Mouse (Mus musculus): ENCODE measurements around the gene Itsn2. TPM values are rescaled to one million over a fixed set of nuclear protein-coding genes. Genes with fewer than 3 reads are reported as not detected.

The Itsn2 gene
- polyA plus RNA-seq, 1 experiment from 2014 or later, result 41.5 TPM

DNA sequence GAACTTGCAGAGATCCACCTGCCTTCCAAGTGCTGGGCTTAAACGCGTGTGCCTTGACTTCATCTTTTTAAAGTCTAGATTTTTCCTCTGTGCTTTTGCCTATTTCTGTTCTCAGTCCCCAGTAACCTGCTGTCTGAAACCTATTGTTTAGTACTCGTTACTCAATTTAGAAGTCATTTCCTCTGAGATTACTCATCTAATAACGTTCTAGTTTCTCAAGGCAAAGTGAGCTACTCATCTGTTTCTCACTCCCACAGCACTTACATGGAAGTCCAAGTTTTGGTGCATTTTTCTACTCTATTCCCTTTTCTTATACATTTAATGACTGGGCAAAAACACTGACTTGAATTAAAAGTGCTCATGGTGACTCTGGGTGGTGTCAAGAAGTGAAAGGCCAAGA is 7.3 kb downstream of the Itsn2 start:
- H3K4me2 ChIP-seq (replicated peaks), result no peak overlapping the region
- H3K9ac ChIP-seq, result no peak overlapping the region
- no peaks in the 10 kb centered on the region for H3K27me3 ChIP-seq
- H3K4me3 ChIP-seq (replicated peaks), result no peak overlapping the region
- no peaks in the 10 kb centered on the region for H3K36me3 ChIP-seq
- WGBS, result 61% methylated on average over 4 of the region's 4 CpGs
- H3K27ac ChIP-seq (replicated peaks), result no peak overlapping the region
- no peaks in the 10 kb centered on the region for H3K9me3 ChIP-seq (replicated peaks)
- ATAC-seq (ENCODE audit: insufficient number of reproducible peaks, low FRiP score, low TSS enrichment, low read depth), result no peak
- H3K4me1 ChIP-seq, result no peaks in the 10 kb centered on the region

GRCm38 (mm10) chr12:4606625-4607024 is 14.2 kb downstream of the Itsn2 start:
- no peak for ATAC-seq (ENCODE audit: insufficient number of reproducible peaks, low FRiP score, low TSS enrichment, low read depth)

GRCm38 (mm10) chr12:4614722-4615121 is 22.3 kb downstream of the Itsn2 start:
- ATAC-seq (ENCODE audit: insufficient number of reproducible peaks, low FRiP score, low TSS enrichment, low read depth), result no peak
- WGBS, result 64% methylated on average over 2 of the region's 2 CpGs
- Histone ChIP-seq H3K4me1 (no peaks in the 10 kb centered on the region), H3K4me3 (replicated peaks) (no peak overlapping the region), H3K36me3 (no peaks in the 10 kb centered on the region), H3K27me3 (no peaks in the 10 kb centered on the region), H3K27ac (replicated peaks) (no peak overlapping the region), H3K9ac (no peak overlapping the region), H3K4me2 (replicated peaks) (no peak overlapping the region), H3K9me3 (replicated peaks) (no peaks in the 10 kb centered on the region)

More at GRCm38 (mm10) chr12:4606625-4607024, 14.2 kb downstream of the Itsn2 start:
- Histone ChIP-seq H3K27ac (replicated peaks) (no peak overlapping the region), H3K27me3 (no peaks in the 10 kb centered on the region), H3K9me3 (replicated peaks) (no peaks in the 10 kb centered on the region), H3K4me3 (replicated peaks) (no peak overlapping the region), H3K4me1 (no peaks in the 10 kb centered on the region), H3K9ac (no peak overlapping the region), H3K36me3 (no peaks in the 10 kb centered on the region), H3K4me2 (replicated peaks) (no peak overlapping the region)
- 44% methylated on average over 3 of the region's 3 CpGs for WGBS

- 60% methylated on average over 1 of the region's 1 CpGs for WGBS
- no peak for ATAC-seq (ENCODE audit: insufficient number of reproducible peaks, low FRiP score, low TSS enrichment, low read depth)
- H3K4me2 ChIP-seq (replicated peaks), result no peak overlapping the region
These were observed 31.8 kb downstream of the Itsn2 start for GRCm38 (mm10) chr12:4624201-4624600.

GRCm38 (mm10) chr12:4632957-4633356 is 40.5 kb downstream of the Itsn2 start:
- H3K9ac ChIP-seq, result no peak overlapping the region
- H3K27ac ChIP-seq (replicated peaks), result no peak overlapping the region
- no peak overlapping the region for H3K4me2 ChIP-seq (replicated peaks)
- H3K9me3 ChIP-seq (replicated peaks), result no peaks in the 10 kb centered on the region
- no peak overlapping the region for H3K4me3 ChIP-seq (replicated peaks)
- no peaks in the 10 kb centered on the region for H3K4me1 ChIP-seq
- ATAC-seq (ENCODE audit: insufficient number of reproducible peaks, low FRiP score, low TSS enrichment, low read depth), result no peak
- H3K27me3 ChIP-seq, result no peaks in the 10 kb centered on the region
- peaks cover 58% of the 10 kb centered on the region for H3K36me3 ChIP-seq
- 87% methylated on average over 8 of the region's 8 CpGs for WGBS

More at GRCm38 (mm10) chr12:4624201-4624600, 31.8 kb downstream of the Itsn2 start:
- Histone ChIP-seq H3K27ac (replicated peaks) (no peak overlapping the region), H3K36me3 (peaks cover 9% of the 10 kb centered on the region; the same call in 1 of the 2 replicates), H3K27me3 (no peaks in the 10 kb centered on the region), H3K4me3 (replicated peaks) (no peak overlapping the region), H3K9me3 (replicated peaks) (no peaks in the 10 kb centered on the region), H3K9ac (no peak overlapping the region), H3K4me1 (no peaks in the 10 kb centered on the region)

DNA sequence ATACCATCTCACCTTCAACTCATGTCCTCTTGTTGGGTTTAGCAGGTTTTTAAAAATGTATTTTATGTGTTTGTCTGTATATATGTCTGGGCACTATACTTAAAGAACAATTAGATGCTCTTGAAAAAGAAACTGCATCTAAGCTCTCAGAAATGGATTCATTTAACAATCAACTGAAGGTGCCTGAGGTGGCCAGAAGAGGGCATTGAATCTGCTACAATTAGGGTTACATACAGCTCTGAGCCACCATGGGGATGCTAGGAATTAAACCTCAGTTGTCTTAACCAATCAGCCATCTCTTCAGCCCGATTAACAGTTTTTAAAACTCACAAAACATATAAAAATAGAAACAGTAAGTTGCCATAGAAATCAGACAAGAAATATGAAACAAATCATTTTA is 46.0 kb downstream of the Itsn2 start:
- no peaks in the 10 kb centered on the region for H3K9me3 ChIP-seq (replicated peaks)
- H3K27ac ChIP-seq (replicated peaks), result no peak overlapping the region
- peaks cover 51% of the 10 kb centered on the region for H3K36me3 ChIP-seq
- no peaks in the 10 kb centered on the region for H3K4me1 ChIP-seq
- ATAC-seq (ENCODE audit: insufficient number of reproducible peaks, low FRiP score, low TSS enrichment, low read depth), result no peak
- no peaks in the 10 kb centered on the region for H3K27me3 ChIP-seq
- no peak overlapping the region for H3K4me2 ChIP-seq (replicated peaks)
- no peak overlapping the region for H3K4me3 ChIP-seq (replicated peaks)
- 88% methylated on average over 1 of the region's 1 CpGs for WGBS
- H3K9ac ChIP-seq, result no peak overlapping the region

GRCm38 (mm10) chr12:4640737-4641136 is 48.3 kb downstream of the Itsn2 start:
- H3K36me3 ChIP-seq, result peaks cover 43% of the 10 kb centered on the region
- WGBS, result 85% methylated on average over 1 of the region's 1 CpGs
- no peaks in the 10 kb centered on the region for H3K4me1 ChIP-seq
- H3K27me3 ChIP-seq, result no peaks in the 10 kb centered on the region
- H3K4me3 ChIP-seq (replicated peaks), result no peak overlapping the region
- H3K4me2 ChIP-seq (replicated peaks), result no peak overlapping the region
- no peak for ATAC-seq (ENCODE audit: insufficient number of reproducible peaks, low FRiP score, low TSS enrichment, low read depth)
- H3K9ac ChIP-seq, result no peak overlapping the region
- no peak overlapping the region for H3K27ac ChIP-seq (replicated peaks)
- no peaks in the 10 kb centered on the region for H3K9me3 ChIP-seq (replicated peaks)

DNA sequence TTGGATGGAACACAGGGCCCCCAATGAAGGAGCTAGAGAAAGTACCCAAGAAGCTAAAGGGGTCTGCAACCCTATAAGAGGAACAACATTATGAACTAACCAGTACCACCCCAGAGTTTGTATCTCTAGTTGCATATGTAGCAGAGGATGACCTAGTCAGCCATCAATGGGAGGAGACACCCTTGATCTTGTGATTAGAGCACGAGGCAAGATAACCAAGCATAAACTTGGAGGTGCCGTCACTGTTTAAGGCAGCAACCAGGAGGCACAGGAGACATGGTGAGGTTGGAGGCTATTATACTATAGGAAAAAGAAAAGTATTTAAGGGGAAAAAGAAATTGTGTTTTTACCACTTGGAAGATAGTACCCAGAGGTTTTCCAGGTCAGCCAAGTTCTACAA is 64.4 kb downstream of the Itsn2 start:
- peaks cover 51% of the 10 kb centered on the region for H3K36me3 ChIP-seq
- H3K4me3 ChIP-seq (replicated peaks), result no peak overlapping the region
- no peaks in the 10 kb centered on the region for H3K27me3 ChIP-seq
- H3K27ac ChIP-seq (replicated peaks), result no peak overlapping the region
- no peaks in the 10 kb centered on the region for H3K9me3 ChIP-seq (replicated peaks)
- H3K4me2 ChIP-seq (replicated peaks), result no peak overlapping the region
- ATAC-seq (ENCODE audit: insufficient number of reproducible peaks, low FRiP score, low TSS enrichment, low read depth), result no peak
- 81% methylated on average over 2 of the region's 2 CpGs for WGBS
- no peaks in the 10 kb centered on the region for H3K4me1 ChIP-seq
- H3K9ac ChIP-seq, result no peak overlapping the region

DNA sequence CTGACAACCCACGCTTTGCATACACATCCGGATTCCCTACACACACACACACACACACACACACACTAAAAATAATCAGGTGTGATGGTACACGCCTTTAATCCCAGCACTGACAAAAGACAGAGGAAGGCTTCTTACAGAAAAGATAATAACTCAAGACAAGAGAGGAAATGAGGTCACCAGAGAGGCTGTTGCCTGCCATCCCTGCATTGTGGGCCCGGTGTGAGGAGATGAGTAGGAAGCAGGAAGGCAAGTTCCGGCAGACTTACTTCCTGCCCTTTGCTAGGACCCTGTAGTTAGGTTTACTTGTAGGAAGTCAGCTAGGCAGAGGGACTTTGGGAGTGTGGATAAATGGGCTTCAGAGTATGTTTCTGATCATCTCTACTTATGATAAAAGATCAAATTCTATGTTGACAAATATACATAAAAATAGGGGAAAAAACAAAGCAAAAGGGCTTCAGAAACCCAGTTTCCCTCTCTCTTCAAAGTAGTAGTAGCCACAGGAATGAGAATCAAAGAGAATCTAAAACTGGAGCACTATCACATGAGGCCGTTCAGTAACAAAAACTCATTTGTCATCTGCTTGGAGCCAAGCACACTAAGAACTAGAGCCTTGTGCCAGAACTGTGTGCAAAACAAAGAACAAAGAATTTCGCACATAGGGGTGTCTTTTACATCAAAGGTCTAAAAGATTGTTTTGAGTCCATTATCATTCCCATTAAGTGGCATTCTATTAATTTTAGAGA is 72.7 kb downstream of the Itsn2 start:
- Histone ChIP-seq H3K4me2 (replicated peaks) (no peak overlapping the region), H3K9ac (no peak overlapping the region), H3K4me1 (no peaks in the 10 kb centered on the region), H3K27me3 (no peaks in the 10 kb centered on the region), H3K9me3 (replicated peaks) (no peaks in the 10 kb centered on the region), H3K27ac (replicated peaks) (no peak overlapping the region), H3K4me3 (replicated peaks) (no peak overlapping the region), H3K36me3 (peaks cover 60% of the 10 kb centered on the region)
- no peak for ATAC-seq (ENCODE audit: insufficient number of reproducible peaks, low FRiP score, low TSS enrichment, low read depth)
- 74% methylated on average over 7 of the region's 7 CpGs for WGBS

DNA sequence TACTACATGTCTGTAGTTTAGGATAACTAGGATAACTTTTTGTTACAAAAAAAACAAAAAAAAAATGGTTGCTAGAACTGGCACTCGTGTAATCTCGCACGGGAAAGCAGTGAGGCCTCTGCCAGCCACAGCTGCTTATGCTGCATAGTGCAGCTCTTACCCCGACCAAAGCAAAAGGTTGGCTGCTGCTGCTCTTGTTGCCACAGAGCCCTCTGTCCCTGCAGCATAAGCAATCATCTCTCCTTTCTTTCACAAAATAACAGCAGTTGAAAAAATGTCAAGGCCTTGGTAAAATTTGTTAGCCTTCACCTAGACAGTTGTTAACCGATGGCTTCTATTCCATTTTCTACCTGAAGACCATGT is 73.2 kb downstream of the Itsn2 start:
- 80% methylated on average over 5 of the region's 5 CpGs for WGBS
- Histone ChIP-seq H3K4me3 (replicated peaks) (no peak overlapping the region), H3K27ac (replicated peaks) (no peak overlapping the region), H3K9me3 (replicated peaks) (no peaks in the 10 kb centered on the region), H3K36me3 (peaks cover 59% of the 10 kb centered on the region), H3K4me1 (no peaks in the 10 kb centered on the region), H3K27me3 (no peaks in the 10 kb centered on the region), H3K9ac (no peak overlapping the region), H3K4me2 (replicated peaks) (no peak overlapping the region)
- no peak for ATAC-seq (ENCODE audit: insufficient number of reproducible peaks, low FRiP score, low TSS enrichment, low read depth)

DNA sequence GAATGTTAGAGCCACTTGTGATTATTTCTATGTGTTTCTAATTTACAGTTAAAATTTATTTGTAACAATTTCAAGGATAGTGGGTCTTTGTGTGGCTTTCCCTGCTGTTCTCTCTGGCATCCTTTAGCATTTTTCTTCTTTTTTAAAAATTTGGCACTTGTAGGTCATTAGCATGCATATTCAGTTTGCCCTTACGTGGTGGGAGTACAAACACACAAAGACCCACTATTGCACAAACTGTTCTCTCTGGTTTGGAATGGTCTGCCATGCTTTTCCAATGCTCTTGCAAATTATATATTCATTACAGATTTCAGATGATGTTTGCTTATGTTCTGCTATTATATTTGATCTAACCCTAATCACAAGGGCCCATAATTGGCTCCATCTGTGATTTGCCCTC is 83.9 kb downstream of the Itsn2 start:
- no peak overlapping the region for H3K4me2 ChIP-seq (replicated peaks)
- H3K36me3 ChIP-seq, result peaks cover 58% of the 10 kb centered on the region
- H3K4me3 ChIP-seq (replicated peaks), result no peak overlapping the region
- no peaks in the 10 kb centered on the region for H3K9me3 ChIP-seq (replicated peaks)
- WGBS, result 61% methylated on average over 1 of the region's 1 CpGs
- H3K9ac ChIP-seq, result no peak overlapping the region
- H3K4me1 ChIP-seq, result no peaks in the 10 kb centered on the region
- ATAC-seq (ENCODE audit: insufficient number of reproducible peaks, low FRiP score, low TSS enrichment, low read depth), result no peak
- H3K27me3 ChIP-seq, result no peaks in the 10 kb centered on the region
- H3K27ac ChIP-seq (replicated peaks), result no peak overlapping the region

DNA sequence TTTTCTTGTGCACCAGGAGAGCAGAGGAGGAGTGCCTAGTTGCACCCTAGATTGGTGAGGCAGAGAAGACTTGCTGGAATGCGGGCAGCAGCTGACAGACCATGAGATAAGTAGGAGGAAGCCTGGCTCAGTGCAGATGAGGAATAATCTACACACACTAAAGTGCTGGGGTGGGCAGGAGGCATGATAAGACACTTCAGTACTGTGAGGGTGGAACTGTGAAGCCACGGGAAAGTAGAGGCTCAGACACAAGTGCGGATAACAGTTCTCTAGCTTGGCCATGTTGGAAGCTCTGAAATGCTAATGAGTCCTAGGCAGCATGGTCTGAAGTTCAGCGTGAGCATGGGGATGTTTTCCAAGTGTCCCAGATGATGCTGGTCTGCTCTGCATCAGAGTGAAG is 87.5 kb downstream of the Itsn2 start:
- H3K9ac ChIP-seq, result no peak overlapping the region
- H3K27ac ChIP-seq (replicated peaks), result no peak overlapping the region
- 63% methylated on average over 4 of the region's 4 CpGs for WGBS
- no peak overlapping the region for H3K4me2 ChIP-seq (replicated peaks)
- no peaks in the 10 kb centered on the region for H3K4me1 ChIP-seq
- no peak for ATAC-seq (ENCODE audit: insufficient number of reproducible peaks, low FRiP score, low TSS enrichment, low read depth)
- no peak overlapping the region for H3K4me3 ChIP-seq (replicated peaks)
- H3K9me3 ChIP-seq (replicated peaks), result no peaks in the 10 kb centered on the region
- no peaks in the 10 kb centered on the region for H3K27me3 ChIP-seq
- H3K36me3 ChIP-seq, result peaks cover 27% of the 10 kb centered on the region

Measured in embryonic facial prominence, embryonic 15.5 days (tissue).